19 mouse cellular contexts compared by ENCODE assay signal in genomic region chr10:94917354-94917753, GRCm38 (mm10). TPM values are rescaled to one million over a fixed set of nuclear protein-coding genes. Genes with fewer than 3 reads are reported as not detected.
DNase-seq lines count a peak whose midpoint lies in the region; ATAC-seq and TF ChIP-seq lines count a peak whose summit lies in the region.
"Had no signal": no experiment of that assay in that cellular context is flagged by ENCODE, and none has a peak within 500 bp of the region (broad histone marks: within the 10 kb centered on the region; RNA-seq: fewer than 3 reads in every experiment).

No protein-coding gene starts in this region.

- peaks cover 1% of the 10 kb centered on the region; the same call in 1 of the 2 replicates for H3K4me1 ChIP-seq in liver, adult 2 months (ENCODE audit: control insufficient read depth, insufficient read depth, low read length)
- H3K4me1 ChIP-seq in forebrain, embryonic 16.5 days (replicated peaks; ENCODE audit: control insufficient read depth, insufficient read depth, low read length), result peaks cover 7% of the 10 kb centered on the region

- no peak for DNase-seq in liver, adult 2 months (ENCODE audit: extremely low read depth, low read depth, low spot score)
- no peak for DNase-seq in liver
- DNase-seq in adrenal gland, adult (ENCODE audit: inconsistent age in 2 of 2, low spot score in 1 of 2), result no peak
- no peak for DNase-seq in layer of hippocampus, adult 11-12 months (ENCODE audit: low spot score)
- DNase-seq: adrenal gland, adult 2 months; cerebellum, adult 8-10 months; embryo, embryonic 11 days; gastrocnemius, postnatal 36 days; kidney, adult 9 months; right cerebral cortex, postnatal 4 days had no signal

- H3K79me2 ChIP-seq in liver, adult 2 months (ENCODE audit: control insufficient read depth, insufficient read depth, low read length), result no peaks in the 10 kb centered on the region

- no peak for TF ChIP-seq POLR2A in liver, adult 2 months (IDR thresholded peaks at IDR 0.05; ENCODE audit: extremely low read depth, insufficient read depth, low read length)

- peak overlapping the region; percentile 27; the same call in 1 of the 2 replicates for H3K27ac ChIP-seq in liver, adult 2 months (replicated peaks; ENCODE audit: insufficient read depth, low read depth, low read length)
- no peak overlapping the region for H3K27ac ChIP-seq in forebrain, embryonic 16.5 days (ENCODE audit: low read length)
- H3K27ac ChIP-seq: heart, embryonic 15.5 days; hindbrain, embryonic 15.5 days; neural tube, embryonic 12.5 days had no signal

- no peak overlapping the region for H3K4me2 ChIP-seq in forebrain, embryonic 16.5 days (ENCODE audit: low read length)
- H3K4me2 ChIP-seq: forebrain, embryonic 12.5 days; heart, embryonic 15.5 days; hindbrain, embryonic 15.5 days; neural tube, embryonic 12.5 days had no signal

- no peak overlapping the region for H3K4me3 ChIP-seq in liver, adult 2 months (ENCODE audit: insufficient read depth, low read depth, low read length)
- H3K4me3 ChIP-seq in forebrain, embryonic 16.5 days (replicated peaks; ENCODE audit: low read length), result no peak overlapping the region
- H3K4me3 ChIP-seq: forebrain, embryonic 12.5 days; heart, embryonic 15.5 days; hindbrain, embryonic 15.5 days; neural tube, embryonic 12.5 days had no signal

- 77% methylated on average over 4 of the region's 4 CpGs for WGBS in liver, adult 2 months
- WGBS in forebrain, embryonic 16.5 days, result 91% methylated on average over 4 of the region's 4 CpGs

- no peaks in the 10 kb centered on the region for H3K9me3 ChIP-seq in forebrain, embryonic 16.5 days (ENCODE audit: control insufficient read depth, low read length)
- H3K9me3 ChIP-seq: forebrain, embryonic 12.5 days; heart, embryonic 15.5 days; hindbrain, embryonic 15.5 days; neural tube, embryonic 12.5 days had no signal

- H3K36me3 ChIP-seq in liver, adult 2 months (ENCODE audit: control insufficient read depth, insufficient read depth, low read length), result no peaks in the 10 kb centered on the region
- H3K36me3 ChIP-seq in forebrain, embryonic 16.5 days (ENCODE audit: control insufficient read depth, insufficient read depth), result no peaks in the 10 kb centered on the region
- H3K36me3 ChIP-seq: heart, embryonic 15.5 days; neural tube, embryonic 12.5 days had no signal

- H3K27me3 ChIP-seq in liver, adult 2 months (ENCODE audit: control insufficient read depth, insufficient read depth, low read length), result no peaks in the 10 kb centered on the region
- H3K27me3 ChIP-seq in forebrain, embryonic 16.5 days (replicated peaks; ENCODE audit: control insufficient read depth, insufficient read depth, low read length), result no peaks in the 10 kb centered on the region
- H3K27me3 ChIP-seq: forebrain, embryonic 12.5 days; heart, embryonic 15.5 days; hindbrain, embryonic 15.5 days; neural tube, embryonic 12.5 days; Patski had no signal

- peak; percentile 72 for ATAC-seq in activated CD4-positive, CD25-positive, alpha-beta regulatory T cell, adult 4 months
- peak; percentile 65 for ATAC-seq in inflammation-experienced regulatory T-cells, adult 6 months
- ATAC-seq in megakaryocyte, adult 5-6 weeks (ENCODE audit: poor library complexity, severe bottlenecking), result peak; percentile 14
- no peak for ATAC-seq in forebrain, embryonic 16.5 days
- ATAC-seq: Patski had no signal

- H3K9ac ChIP-seq in liver, adult 2 months (ENCODE audit: low read depth, low read length), result no peak overlapping the region
- H3K9ac ChIP-seq in forebrain, embryonic 16.5 days (replicated peaks; ENCODE audit: low read depth, low read length), result no peak overlapping the region
- H3K9ac ChIP-seq: forebrain, embryonic 12.5 days; heart, embryonic 15.5 days; hindbrain, embryonic 15.5 days; neural tube, embryonic 12.5 days had no signal

- no peak for TF ChIP-seq CTCF in liver, adult 2 months (IDR thresholded peaks at IDR 0.05; ENCODE audit: low read depth, low read length)

RNA-seq across cellular contexts. Expression of gene Plxnc1, which starts 27.3 kb away (rescaled TPM):
- total RNA-seq in liver, adult 2 months (2014; rRNA removed), result 11.6 and 13.9 TPM in 2 replicates
- 2.6 and 2.7 TPM in 2 replicates for polyA plus RNA-seq in liver, adult 2 months (2012; rRNA removed)
- polyA plus RNA-seq in activated CD4-positive, CD25-positive, alpha-beta regulatory T cell, adult 4 months (2017; shearing (Covaris generic)), result 10 to 100 TPM; 21.2 to 26.3 TPM
- 10 to 100 TPM; 21.8 to 22.9 (median 22.5) TPM for polyA plus RNA-seq in inflammation-experienced regulatory T-cells, adult 6 months (2017; shearing (Covaris generic))
- total RNA-seq in megakaryocyte, adult 5-6 weeks (2015), result 38.6 and 47.9 TPM in 2 replicates
- total RNA-seq in megakaryocyte, adult 5-6 weeks (2017), result 29.9 and 33.5 TPM in 2 replicates
- 9.5 and 11.1 TPM in 2 replicates for polyA plus RNA-seq in forebrain, embryonic 16.5 days (2015; fragmentation: Nextera tagmentation; extraction: Ambion mirVana)
